Mouse (Mus musculus): ENCODE measurements around the gene Klhl33. TPM values are rescaled to one million over a fixed set of nuclear protein-coding genes. Genes with fewer than 3 reads are reported as not detected.
"Not testable (repeated sequence)": the region's sequence is repeated elsewhere in the genome, so short reads cannot be mapped to it uniquely, and the experiment has no call there.

The Klhl33 gene
- polyA plus RNA-seq (2016; fragmentation: Nextera tagmentation; extraction: Ambion mirVana) = 0.06 and 0.10 TPM in 2 replicates

DNA sequence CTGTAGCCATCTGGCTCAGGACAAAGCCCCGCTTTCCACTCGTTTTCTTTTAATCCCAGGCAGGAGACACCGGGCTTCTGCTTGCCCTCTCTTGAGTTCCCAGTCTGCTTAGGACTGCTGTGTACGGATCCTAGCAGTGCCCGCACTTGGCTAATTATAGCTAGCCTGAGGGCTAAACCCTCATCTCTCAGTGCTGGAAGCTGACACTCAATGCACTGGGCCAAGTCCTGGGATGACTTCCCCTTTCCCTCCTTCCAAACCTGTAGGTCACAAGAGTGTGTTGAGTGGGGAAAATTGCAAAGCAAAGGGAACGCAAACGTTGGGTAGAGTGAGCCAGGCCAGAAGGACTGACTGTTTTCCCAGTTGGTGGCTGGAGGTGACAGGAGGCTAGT lies at the start of gene Klhl33:
Gene Klhl33, minus strand, starts transcription at position 134 of the 392 bp plus-strand sequence.
- Histone ChIP-seq H3K4me3 (peak within 1 kb of the TSS; percentile 54), H3K36me3 (no peaks in the 10 kb centered on the region), H3K27me3 (ENCODE audit: low read depth, poor library complexity, severe bottlenecking) (peaks cover 32% of the 10 kb centered on the region), H3K9me3 (replicated peaks) (no peaks in the 10 kb centered on the region), H3K27ac (peak within 1 kb of the TSS; percentile 46; the same call in 1 of the 2 replicates), H3K4me1 (peaks cover 13% of the 10 kb centered on the region)
- no peak for DNase-seq (ENCODE audit: low spot score)
- 51% methylated on average over 7 of the region's 7 CpGs for WGBS

DNA sequence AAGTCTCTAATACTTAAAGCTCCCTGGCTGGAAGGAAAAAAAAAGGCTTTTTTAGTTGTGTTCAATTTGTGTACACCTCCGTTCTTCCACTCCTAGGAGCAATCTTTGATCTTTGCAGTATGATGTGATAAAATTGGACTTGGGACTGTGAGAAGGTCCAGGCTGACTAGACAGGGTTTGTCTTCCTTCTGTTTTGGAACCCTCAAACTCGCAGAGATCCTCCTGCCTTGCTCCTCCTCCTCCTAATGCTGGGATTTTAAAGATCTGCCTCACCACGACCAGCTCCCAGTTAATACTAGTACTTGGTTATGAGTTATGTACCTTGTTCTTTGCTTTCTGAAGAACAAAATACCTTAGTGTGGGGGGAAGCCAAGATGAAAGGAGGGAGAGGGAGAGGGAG lies 48.2 kb upstream of the Klhl33 start:
- not testable (repeated sequence) for H3K27me3 ChIP-seq (ENCODE audit: low read depth, poor library complexity, severe bottlenecking); H3K27ac ChIP-seq; H3K9me3 ChIP-seq (replicated peaks); DNase-seq (ENCODE audit: low spot score)
- Histone ChIP-seq H3K4me1 (peaks cover 10% of the 10 kb centered on the region; the same call in 1 of the 2 replicates), H3K36me3 (peaks cover 21% of the 10 kb centered on the region), H3K4me3 (peak overlapping the region; percentile 49)
- 34% methylated on average over 3 of the region's 3 CpGs for WGBS

DNA sequence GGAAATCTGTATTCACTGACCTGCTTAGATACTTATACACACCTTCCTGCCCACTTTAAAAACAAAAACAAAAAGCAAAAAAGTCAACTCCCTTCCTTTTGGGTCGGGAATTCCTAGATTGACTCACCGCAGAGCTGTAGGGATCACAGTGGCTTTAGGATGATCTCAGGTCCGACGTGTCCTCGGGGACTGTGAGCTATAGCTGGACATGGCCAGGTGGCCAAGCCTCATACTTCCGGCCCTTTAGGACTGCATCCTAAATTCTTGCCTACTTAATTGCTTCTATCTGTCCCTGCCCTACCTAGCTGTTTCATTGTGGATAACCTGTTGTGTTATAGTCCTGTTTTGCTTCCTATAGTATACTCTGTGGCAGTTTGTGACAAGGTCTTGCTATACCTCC lies 47.8 kb upstream of the Klhl33 start:
- Histone ChIP-seq H3K4me1 (peaks cover 10% of the 10 kb centered on the region; the same call in 1 of the 2 replicates), H3K27ac (peak overlapping the region; percentile 86), H3K4me3 (peak overlapping the region; percentile 49), H3K36me3 (peaks cover 19% of the 10 kb centered on the region)
- 14% methylated on average over 6 of the region's 6 CpGs for WGBS
- not testable (repeated sequence) for H3K9me3 ChIP-seq (replicated peaks); DNase-seq (ENCODE audit: low spot score); H3K27me3 ChIP-seq (ENCODE audit: low read depth, poor library complexity, severe bottlenecking)

- not testable (repeated sequence) for H3K27me3 ChIP-seq (ENCODE audit: low read depth, poor library complexity, severe bottlenecking); H3K9me3 ChIP-seq (replicated peaks); DNase-seq (ENCODE audit: low spot score)
- peaks cover 17% of the 10 kb centered on the region for H3K36me3 ChIP-seq
- H3K27ac ChIP-seq = peak overlapping the region; percentile 86
- H3K4me1 ChIP-seq = peaks cover 10% of the 10 kb centered on the region; the same call in 1 of the 2 replicates
- peak overlapping the region; percentile 49 for H3K4me3 ChIP-seq
- under 1% methylated on average over 15 of the region's 15 CpGs for WGBS
These were observed 47.3 kb upstream of the Klhl33 start for GRCm38 (mm10) chr14:50944668-50945033.

DNA sequence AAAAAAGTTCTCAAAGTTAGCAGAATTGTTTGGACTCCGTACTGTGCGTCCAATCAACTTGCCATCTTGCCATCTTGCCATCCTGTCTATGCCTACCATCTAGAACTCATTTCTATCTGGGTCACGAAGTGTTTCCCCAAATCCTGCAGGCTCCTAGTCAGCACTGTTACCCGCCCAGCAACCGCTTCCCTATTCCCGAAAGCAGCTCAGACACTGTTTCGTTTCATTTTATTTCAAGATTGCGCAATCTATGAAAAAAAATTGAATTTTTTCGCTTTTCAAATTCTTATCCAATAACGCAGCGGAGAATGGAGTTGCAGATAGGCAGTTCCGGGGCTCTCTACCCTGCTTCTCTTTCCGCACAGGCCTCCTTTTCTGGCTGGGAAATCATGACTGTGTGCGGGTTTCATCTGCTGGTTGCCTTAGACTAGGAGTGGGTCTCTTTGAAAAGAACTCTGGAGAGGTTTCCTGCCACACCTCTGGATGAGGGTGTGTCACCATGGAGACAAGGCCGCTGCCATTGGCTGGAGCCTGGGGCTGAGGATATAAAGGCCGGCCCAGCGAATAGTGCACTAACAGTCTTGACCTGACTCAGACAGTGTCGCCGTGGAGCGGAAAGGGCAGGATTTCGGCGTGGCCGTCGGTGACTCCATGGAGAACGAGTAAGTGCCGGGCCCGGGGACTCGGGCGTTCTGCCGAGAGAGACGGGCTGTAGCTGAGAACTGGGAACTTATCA lies 46.8 kb upstream of the Klhl33 start, which contains the start of gene Gm49342:
Gene Gm49342, plus strand, starts transcription at position 586 of the 736 bp plus-strand sequence.
- Histone ChIP-seq H3K9me3 (replicated peaks) (no peaks in the 10 kb centered on the region), H3K27me3 (ENCODE audit: low read depth, poor library complexity, severe bottlenecking) (no peaks in the 10 kb centered on the region), H3K4me3 (peak within 1 kb of the TSS; percentile 49), H3K4me1 (peaks cover 10% of the 10 kb centered on the region; the same call in 1 of the 2 replicates), H3K27ac (peak within 1 kb of the TSS; percentile 86), H3K36me3 (peaks cover 11% of the 10 kb centered on the region)
- DNase-seq (ENCODE audit: low spot score) = peak; percentile 95
- WGBS = 18% methylated on average over 31 of the region's 31 CpGs

DNA sequence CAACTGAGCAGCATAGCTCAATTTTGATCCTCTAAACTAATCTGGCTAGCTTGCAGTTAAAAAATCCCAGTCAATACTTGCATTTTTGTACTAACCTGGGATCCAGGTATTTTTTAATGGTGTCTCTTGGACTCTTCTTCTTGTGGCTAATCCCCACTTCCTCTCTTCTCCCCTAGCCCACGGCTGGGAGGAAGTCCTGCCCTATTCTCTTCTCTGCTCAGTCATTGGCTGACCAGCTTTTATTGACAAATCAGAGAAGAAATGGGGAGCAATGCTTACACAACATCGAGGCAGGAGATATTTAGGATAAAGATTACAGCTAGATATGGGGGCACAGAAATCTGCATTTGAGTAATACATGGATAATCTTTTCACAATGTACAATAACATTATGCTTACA lies 41.6 kb upstream of the Klhl33 start:
- H3K4me1 ChIP-seq = peaks cover 2% of the 10 kb centered on the region; the same call in 1 of the 2 replicates
- DNase-seq (ENCODE audit: low spot score) = no peak
- H3K4me3 ChIP-seq = no peak overlapping the region
- WGBS = 47% methylated on average over 2 of the region's 2 CpGs
- H3K36me3 ChIP-seq = no peaks in the 10 kb centered on the region
- no peaks in the 10 kb centered on the region for H3K27me3 ChIP-seq (ENCODE audit: low read depth, poor library complexity, severe bottlenecking)
- no peak overlapping the region for H3K27ac ChIP-seq
- H3K9me3 ChIP-seq (replicated peaks) = no peaks in the 10 kb centered on the region

DNA sequence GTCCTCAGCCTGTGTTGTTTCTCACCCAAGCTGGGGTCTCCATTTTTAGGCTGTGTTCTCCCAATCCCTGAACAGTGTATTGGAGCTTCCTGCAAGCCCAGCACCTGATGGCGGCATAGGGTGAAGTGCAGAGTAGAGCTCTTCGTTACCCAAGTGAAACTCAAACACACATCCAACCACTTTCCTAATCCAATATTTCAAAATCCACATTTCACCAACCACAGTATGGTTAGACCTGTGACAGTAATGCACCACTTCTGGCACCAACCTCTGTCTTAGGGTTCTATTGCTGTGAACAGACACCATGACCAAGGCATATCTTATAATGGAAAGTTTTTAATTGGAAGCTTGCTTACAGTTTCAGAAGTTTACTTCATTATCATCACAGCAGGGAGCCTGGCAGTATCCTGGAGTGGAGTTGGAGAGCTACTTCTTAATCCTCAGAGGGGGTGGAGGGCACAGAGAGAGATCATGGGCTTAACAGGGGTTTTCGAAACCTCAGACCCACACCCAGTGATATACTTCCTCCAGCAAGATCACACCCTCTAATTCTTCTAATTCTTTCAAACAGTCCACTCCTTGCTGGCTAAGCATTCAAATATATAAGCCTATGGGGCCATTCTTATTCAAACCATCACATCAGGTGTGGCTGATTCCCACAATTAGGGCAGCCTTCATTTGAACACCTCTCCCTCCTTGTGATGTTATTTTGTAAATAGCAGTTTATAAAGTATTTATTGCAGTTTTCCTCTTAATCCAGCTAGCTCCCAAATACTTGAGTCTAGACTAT lies 41.0 kb upstream of the Klhl33 start:
- H3K36me3 ChIP-seq = no peaks in the 10 kb centered on the region
- 90% methylated on average over 3 of the region's 3 CpGs for WGBS
- H3K9me3 ChIP-seq (replicated peaks) = no peaks in the 10 kb centered on the region
- H3K27me3 ChIP-seq (ENCODE audit: low read depth, poor library complexity, severe bottlenecking) = no peaks in the 10 kb centered on the region
- H3K4me3 ChIP-seq = no peak overlapping the region
- no peak for DNase-seq (ENCODE audit: low spot score)
- H3K27ac ChIP-seq = no peak overlapping the region
- no peaks in the 10 kb centered on the region for H3K4me1 ChIP-seq

- no peak overlapping the region for H3K27ac ChIP-seq
- no peaks in the 10 kb centered on the region for H3K27me3 ChIP-seq (ENCODE audit: low read depth, poor library complexity, severe bottlenecking)
- no peaks in the 10 kb centered on the region for H3K9me3 ChIP-seq (replicated peaks)
- no peak overlapping the region for H3K4me3 ChIP-seq
- no peak for DNase-seq (ENCODE audit: low spot score)
- no peaks in the 10 kb centered on the region for H3K36me3 ChIP-seq
- peaks cover 5% of the 10 kb centered on the region; the same call in 1 of the 2 replicates for H3K4me1 ChIP-seq
- 68% methylated on average over 1 of the region's 1 CpGs for WGBS
These were observed 39.3 kb upstream of the Klhl33 start for GRCm38 (mm10) chr14:50936649-50937048.

DNA sequence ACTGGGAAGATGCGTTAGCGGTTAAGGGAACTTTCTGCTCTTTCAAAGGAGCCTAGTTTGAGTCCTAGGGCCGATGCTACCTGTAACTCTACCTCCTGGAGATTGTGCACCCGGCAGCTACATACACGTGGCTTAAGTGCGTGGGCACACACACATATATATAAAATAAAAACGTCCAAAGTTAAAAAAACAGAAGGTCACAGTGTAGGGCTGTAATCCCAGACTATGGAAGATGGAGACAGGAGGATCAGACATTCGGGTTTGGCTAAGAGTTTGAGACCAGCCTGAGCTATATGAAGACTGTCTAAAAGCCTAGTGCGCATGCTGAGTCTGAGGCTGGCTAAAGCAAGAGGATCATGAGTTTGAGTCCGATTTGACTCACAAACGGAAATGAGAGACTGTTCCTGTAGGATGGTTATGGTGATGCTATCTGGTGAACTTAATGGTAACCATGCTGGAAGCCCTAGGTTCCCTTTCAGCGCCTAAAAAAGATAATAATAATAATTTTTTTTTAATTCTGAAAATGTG lies 34.2 kb upstream of the Klhl33 start:
- Histone ChIP-seq H3K4me3 (peak overlapping the region; percentile 85), H3K27me3 (ENCODE audit: low read depth, poor library complexity, severe bottlenecking) (no peaks in the 10 kb centered on the region), H3K36me3 (peaks cover 31% of the 10 kb centered on the region), H3K9me3 (replicated peaks) (no peaks in the 10 kb centered on the region), H3K27ac (peak overlapping the region; percentile 90), H3K4me1 (peaks cover 29% of the 10 kb centered on the region)
- 13% methylated on average over 12 of the region's 12 CpGs for WGBS
- no peak for DNase-seq (ENCODE audit: low spot score)

DNA sequence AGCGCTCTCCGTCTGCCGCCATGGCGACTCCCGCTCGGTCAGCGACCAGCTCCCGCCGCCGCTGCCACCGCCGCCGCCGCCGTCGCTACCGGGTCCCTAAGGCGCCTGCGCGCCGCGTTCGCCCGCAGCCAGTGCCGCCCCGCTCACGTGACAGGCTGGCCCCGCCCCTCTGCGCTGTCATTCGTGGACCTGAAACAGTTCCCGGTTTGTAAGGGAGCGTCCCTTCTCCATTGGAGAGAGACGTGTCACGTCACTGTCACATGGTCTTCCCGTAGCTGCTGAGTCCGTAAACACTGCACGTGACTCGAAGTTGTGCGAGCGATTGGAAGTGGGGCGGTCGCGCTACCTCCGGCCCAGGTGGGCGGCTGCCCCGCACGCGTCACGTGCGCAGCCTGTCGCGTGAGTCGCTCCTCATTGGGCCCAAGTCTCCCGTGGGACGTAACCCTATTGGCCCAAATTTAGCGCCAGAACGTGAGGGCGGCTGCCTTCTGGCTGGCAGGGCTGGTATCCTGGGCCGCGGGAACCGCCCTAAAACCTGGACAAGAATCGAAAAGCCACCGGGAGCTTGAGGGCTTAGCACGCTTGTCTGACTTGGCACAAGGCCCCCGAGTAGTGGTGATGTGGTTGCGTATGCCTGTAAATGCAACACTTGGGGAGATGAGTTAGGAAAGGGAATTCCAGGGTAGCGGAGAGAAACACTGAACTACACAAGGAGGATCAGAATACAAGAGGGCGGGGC lies 33.6 kb upstream of the Klhl33 start, which contains the start of the genes Pip4p1 and Pnp:
Gene Pip4p1, minus strand, starts transcription at position 103 of the 739 bp plus-strand sequence.
Gene Pnp, plus strand, starts transcription at position 329 of the 739 bp plus-strand sequence.
- H3K27me3 ChIP-seq (ENCODE audit: low read depth, poor library complexity, severe bottlenecking) = no peaks in the 10 kb centered on the region
- peak within 1 kb of the TSS; percentile 92 for H3K27ac ChIP-seq
- peaks cover 34% of the 10 kb centered on the region for H3K4me1 ChIP-seq
- peak; percentile 99 for DNase-seq (ENCODE audit: low spot score)
- H3K9me3 ChIP-seq (replicated peaks) = no peaks in the 10 kb centered on the region
- under 1% methylated on average over 68 of the region's 68 CpGs for WGBS
- peaks cover 37% of the 10 kb centered on the region for H3K36me3 ChIP-seq
- peak within 1 kb of the TSS; percentile 85 for H3K4me3 ChIP-seq

GRCm38 (mm10) chr14:50930377-50930753 lies 33.1 kb upstream of the Klhl33 start:
- Histone ChIP-seq H3K27ac (peak overlapping the region; percentile 92), H3K4me3 (peak overlapping the region; percentile 85), H3K27me3 (ENCODE audit: low read depth, poor library complexity, severe bottlenecking) (no peaks in the 10 kb centered on the region), H3K9me3 (replicated peaks) (no peaks in the 10 kb centered on the region), H3K4me1 (peaks cover 35% of the 10 kb centered on the region), H3K36me3 (peaks cover 39% of the 10 kb centered on the region)
- DNase-seq (ENCODE audit: low spot score) = no peak
- WGBS = under 1% methylated on average over 34 of the region's 38 CpGs

GRCm38 (mm10) chr14:50929951-50930350 lies 32.6 kb upstream of the Klhl33 start:
- Histone ChIP-seq H3K4me3 (peak overlapping the region; percentile 85), H3K9me3 (replicated peaks) (no peaks in the 10 kb centered on the region), H3K4me1 (peaks cover 35% of the 10 kb centered on the region), H3K27me3 (ENCODE audit: low read depth, poor library complexity, severe bottlenecking) (no peaks in the 10 kb centered on the region), H3K27ac (peak overlapping the region; percentile 92), H3K36me3 (peaks cover 39% of the 10 kb centered on the region)
- WGBS = 18% methylated on average over 10 of the region's 10 CpGs
- no peak for DNase-seq (ENCODE audit: low spot score)

All from limb, embryonic 10.5 days (tissue).